Mouse (Mus musculus): ENCODE results near the gene Eva1c. TPM values are rescaled to one million over a fixed set of nuclear protein-coding genes. Genes with fewer than 3 reads are reported as not detected.

Gene Eva1c
- total and polyA plus RNA-seq, 3 experiments: 0.92 to 2.1 (median 1.3) TPM

GRCm38 (mm10) chr16:90946977-90947376 lies 120.5 kb downstream of the Eva1c start:
- H3K27ac ChIP-seq: no peak overlapping the region
- no peak overlapping the region for H3K4me3 ChIP-seq
- no peak for DNase-seq
- no peak overlapping the region for H3K9ac ChIP-seq (ENCODE audit: low read depth, low read length)
- no peaks in the 10 kb centered on the region for H3K27me3 ChIP-seq (ENCODE audit: control insufficient read depth, insufficient read depth, low read length)
- H3K36me3 ChIP-seq (ENCODE audit: control insufficient read depth, insufficient read depth, low read length): no peaks in the 10 kb centered on the region
- WGBS: 93% methylated on average over 8 of the region's 8 CpGs
- no peaks in the 10 kb centered on the region for H3K79me2 ChIP-seq (replicated peaks; ENCODE audit: control insufficient read depth, insufficient read depth, low read length)
- no peaks in the 10 kb centered on the region for H3K4me1 ChIP-seq (ENCODE audit: control insufficient read depth, insufficient read depth, low read length)
- intact Hi-C loops (cut with DNase I): no loop called here
- TF ChIP-seq CTCF (IDR thresholded peaks at IDR 0.05) (no peak), POLR2A (IDR thresholded peaks at IDR 0.05; ENCODE audit: insufficient read depth, low read depth, low read length) (no peak), EP300 (IDR thresholded peaks at IDR 0.05; ENCODE audit: insufficient read depth, low read depth, low read length) (no peak)

GRCm38 (mm10) chr16:90950354-90950963 lies 123.9 kb downstream of the Eva1c start:
- WGBS: 59% methylated on average over 17 of the region's 17 CpGs
- Histone ChIP-seq H3K79me2 (replicated peaks; ENCODE audit: control insufficient read depth, insufficient read depth, low read length) (no peaks in the 10 kb centered on the region), H3K27me3 (ENCODE audit: control insufficient read depth, insufficient read depth, low read length) (no peaks in the 10 kb centered on the region), H3K27ac (no peak overlapping the region), H3K36me3 (ENCODE audit: control insufficient read depth, insufficient read depth, low read length) (no peaks in the 10 kb centered on the region), H3K4me3 (no peak overlapping the region), H3K9ac (ENCODE audit: low read depth, low read length) (no peak overlapping the region), H3K4me1 (ENCODE audit: control insufficient read depth, insufficient read depth, low read length) (no peaks in the 10 kb centered on the region)
- TF ChIP-seq POLR2A (IDR thresholded peaks at IDR 0.05; ENCODE audit: insufficient read depth, low read depth, low read length) (no peak), CTCF (IDR thresholded peaks at IDR 0.05) (no peak), EP300 (IDR thresholded peaks at IDR 0.05; ENCODE audit: insufficient read depth, low read depth, low read length) (no peak)
- intact Hi-C loops (cut with DNase I): no loop called here
- no peak for DNase-seq

- Histone ChIP-seq H3K4me3 (no peak overlapping the region), H3K9ac (ENCODE audit: low read depth, low read length) (no peak overlapping the region), H3K27ac (no peak overlapping the region), H3K4me1 (ENCODE audit: control insufficient read depth, insufficient read depth, low read length) (no peaks in the 10 kb centered on the region), H3K36me3 (ENCODE audit: control insufficient read depth, insufficient read depth, low read length) (no peaks in the 10 kb centered on the region), H3K79me2 (replicated peaks; ENCODE audit: control insufficient read depth, insufficient read depth, low read length) (no peaks in the 10 kb centered on the region), H3K27me3 (ENCODE audit: control insufficient read depth, insufficient read depth, low read length) (no peaks in the 10 kb centered on the region)
- WGBS: 92% methylated on average over 9 of the region's 9 CpGs
- no peak for TF ChIP-seq POLR2A (IDR thresholded peaks at IDR 0.05; ENCODE audit: insufficient read depth, low read depth, low read length)
- TF ChIP-seq CTCF (IDR thresholded peaks at IDR 0.05): no peak
- no peak for TF ChIP-seq EP300 (IDR thresholded peaks at IDR 0.05; ENCODE audit: insufficient read depth, low read depth, low read length)
- intact Hi-C loops (cut with DNase I): no loop called here
- DNase-seq: no peak
These were observed 126.6 kb downstream of the Eva1c start for GRCm38 (mm10) chr16:90953147-90953546.

- Histone ChIP-seq H3K9ac (ENCODE audit: low read depth, low read length) (no peak overlapping the region), H3K36me3 (ENCODE audit: control insufficient read depth, insufficient read depth, low read length) (no peaks in the 10 kb centered on the region), H3K79me2 (replicated peaks; ENCODE audit: control insufficient read depth, insufficient read depth, low read length) (no peaks in the 10 kb centered on the region), H3K27ac (no peak overlapping the region), H3K27me3 (ENCODE audit: control insufficient read depth, insufficient read depth, low read length) (no peaks in the 10 kb centered on the region), H3K4me3 (no peak overlapping the region), H3K4me1 (ENCODE audit: control insufficient read depth, insufficient read depth, low read length) (no peaks in the 10 kb centered on the region)
- intact Hi-C loops (cut with DNase I): no loop called here
- WGBS: 95% methylated on average over 6 of the region's 6 CpGs
- peak; percentile 24; the same call in 1 of the 2 replicates for TF ChIP-seq CTCF (IDR thresholded peaks at IDR 0.05)
- no peak for TF ChIP-seq EP300 (IDR thresholded peaks at IDR 0.05; ENCODE audit: insufficient read depth, low read depth, low read length)
- DNase-seq: no peak
These were observed 127.3 kb downstream of the Eva1c start for GRCm38 (mm10) chr16:90953770-90954169.

Small RNA genes lying within 50 kb of the gene (microRNA-seq; reads per million reads assigned to microRNA genes)
- gene Gm22933: 0 reads per million in 2 experiments

Other genes with a start within 250 kb of the Eva1c start
- gene Mis18a, start 99.3 kb upstream of the Eva1c start, total RNA-seq (2021): 1 to 10 TPM; 1.9 to 2.9 TPM
- 3.8 and 6.1 TPM in 2 replicates for gene Mis18a, start 99.3 kb upstream of the Eva1c start, polyA plus RNA-seq (2012; rRNA removed)
- 10 to 100 TPM; 15.7 to 17.5 TPM for gene Mrap, start 88.5 kb upstream of the Eva1c start, total RNA-seq (2021)
- 30.5 and 47.6 TPM in 2 replicates for gene Mrap, start 88.5 kb upstream of the Eva1c start, polyA plus RNA-seq (2012; rRNA removed)
- 1 to 10 TPM; 5.5 to 6.1 TPM for gene Urb1, start 16.3 kb upstream of the Eva1c start, total RNA-seq (2021)
- gene Urb1, start 16.3 kb upstream of the Eva1c start, polyA plus RNA-seq (2012; rRNA removed): 2.6 and 3.0 TPM in 2 replicates
- 10 to 100 TPM; 24.2 to 27.5 TPM for gene Cfap298, start 108.4 kb downstream of the Eva1c start, total RNA-seq (2021)
- gene Cfap298, start 108.4 kb downstream of the Eva1c start, polyA plus RNA-seq (2012; rRNA removed): 8.2 TPM in 2 replicates
- 10 to 100 TPM; 28.7 to 28.9 TPM for gene Synj1, start 184.6 kb downstream of the Eva1c start, total RNA-seq (2021)
- 21.2 and 23.4 TPM in 2 replicates for gene Synj1, start 184.6 kb downstream of the Eva1c start, polyA plus RNA-seq (2012; rRNA removed)
- gene Paxbp1, start 217.8 kb downstream of the Eva1c start, total RNA-seq (2021): 10 to 100 TPM; 11.6 to 12.0 TPM
- gene Paxbp1, start 217.8 kb downstream of the Eva1c start, polyA plus RNA-seq (2012; rRNA removed): 10.2 and 27.2 TPM in 2 replicates

All from heart, adult 2 months (tissue).